ENCODE assay signal across 7 mouse cellular contexts in genomic region chr4:137861461-137862011, GRCm38 (mm10). TPM values are rescaled to one million over a fixed set of nuclear protein-coding genes. Genes with fewer than 3 reads are reported as not detected.
A peak's percentile ranks its signal among the peaks of the same experiment; 100 is the strongest.
DNase-seq lines count a peak whose midpoint lies in the region; ATAC-seq lines count a peak whose summit lies in the region.

No protein-coding gene starts in this region.

- no peaks in the 10 kb centered on the region for H3K27me3 ChIP-seq in kidney, embryonic 15.5 days

- peak overlapping the region; percentile 91 for H3K4me2 ChIP-seq in kidney, embryonic 15.5 days

- no peaks in the 10 kb centered on the region for H3K9me3 ChIP-seq in kidney, embryonic 15.5 days (replicated peaks)

- 14% methylated on average over 17 of the region's 17 CpGs for WGBS in kidney, embryonic 15.5 days

- peak overlapping the region; percentile 82 for H3K9ac ChIP-seq in kidney, embryonic 15.5 days

- H3K4me3 ChIP-seq in kidney, embryonic 15.5 days (replicated peaks) = peak overlapping the region; percentile 69

- peak; percentile 85 for DNase-seq in A20 (ENCODE audit: low read depth, low spot score)
- DNase-seq in CD4-positive, CD25-positive, alpha-beta regulatory T cell, adult 2 months (ENCODE audit: low read depth, low spot score) = peak; percentile 79
- DNase-seq in lung, postnatal 36 days = peak; percentile 66
- DNase-seq in spleen, postnatal 36 days (ENCODE audit: low spot score in 2 of 2) = peak; percentile 63 to 66
- DNase-seq in layer of hippocampus, adult 9-11 months = no peak

- no peaks in the 10 kb centered on the region for H3K36me3 ChIP-seq in kidney, embryonic 15.5 days

- peaks cover 51% of the 10 kb centered on the region for H3K4me1 ChIP-seq in kidney, embryonic 15.5 days

- peak overlapping the region; percentile 75 for H3K27ac ChIP-seq in kidney, embryonic 15.5 days

- peak; percentile 27; the same call in 1 of the 2 replicates for ATAC-seq in erythroblast, adult 5-6 weeks (replicated peaks; ENCODE audit: low FRiP score, poor library complexity, severe bottlenecking)
- ATAC-seq in kidney, embryonic 15.5 days (replicated peaks; ENCODE audit: low FRiP score) = peak; percentile 77

RNA-seq across cellular contexts. Expression of gene Ece1, which starts 0.5 kb away (rescaled TPM):
- 2.3 and 3.1 TPM in 2 replicates for total RNA-seq in erythroblast, adult 5-6 weeks (2015; ENCODE audit: low replicate concordance)
- total RNA-seq in erythroblast, adult 5-6 weeks (2017; ENCODE audit: low replicate concordance) = 0.68 and 2.1 TPM in 2 replicates
- 53.7 and 58.5 TPM in 2 replicates for polyA plus RNA-seq in kidney, embryonic 15.5 days (2015; fragmentation: Nextera tagmentation; extraction: Ambion mirVana)
